Mouse (Mus musculus) liver, embryonic 13.5 days (tissue): ENCODE results near the gene Myo1b. TPM values are rescaled to one million over a fixed set of nuclear protein-coding genes. Genes with fewer than 3 reads are reported as not detected.
"Not testable (repeated sequence)": the region's sequence is repeated elsewhere in the genome, so short reads cannot be mapped to it uniquely, and the experiment has no call there.

Source experiments
- ATAC-seq: fragments of 200-750 bp; cut with Nextera tagmentation; 2 replicates; pipeline ENCODE4 v1.8.0; 2017; ENCODE audit warnings: low read depth, mild to moderate bottlenecking, moderate number of reproducible peaks, moderate library complexity
- DNase-seq: peaks from one replicate; pipeline ENCODE4 v3.0.0; 2022
- H3K27ac ChIP-seq: fragments of 300-500 bp; sonication (generic); 2 replicates; pipeline ENCODE4 v1.5.1; 2015; ENCODE audit warnings: moderate library complexity, mild to moderate bottlenecking, inconsistent platforms
- H3K27me3 ChIP-seq: fragments of 300-500 bp; sonication (generic); 2 replicates; pipeline ENCODE4 v1.6.1; 2015; ENCODE audit warnings: mild to moderate bottlenecking, inconsistent platforms
- H3K36me3 ChIP-seq: fragments of 300-500 bp; sonication (generic); 2 replicates; pipeline ENCODE4 v1.6.1; 2015; ENCODE audit warnings: mild to moderate bottlenecking, inconsistent platforms
- H3K4me1 ChIP-seq: fragments of 300-500 bp; sonication (generic); replicated peaks from 2 replicates; pipeline ENCODE4 v1.6.1; 2015; ENCODE audit warnings: inconsistent platforms
- H3K4me2 ChIP-seq: fragments of 300-500 bp; sonication (generic); 2 replicates; pipeline ENCODE4 v1.6.1; 2015; ENCODE audit warnings: inconsistent platforms, mild to moderate bottlenecking, moderate library complexity
- H3K4me3 ChIP-seq: fragments of 300-500 bp; sonication (generic); replicated peaks from 2 replicates; pipeline ENCODE4 v1.5.1; 2015; ENCODE audit warnings: mild to moderate bottlenecking, inconsistent platforms
- H3K9ac ChIP-seq: fragments of 300-500 bp; sonication (generic); 2 replicates; pipeline ENCODE4 v1.6.1; 2015; ENCODE audit warnings: mild to moderate bottlenecking, inconsistent platforms
- H3K9me3 ChIP-seq: fragments of 300-500 bp; sonication (generic); replicated peaks from 2 replicates; pipeline ENCODE4 v1.6.1; 2016; ENCODE audit warnings: inconsistent platforms
- WGBS: fragments of 180-500 bp; shearing (Covaris S2); methylation state at CpG from one replicate; pipeline ENCODE4 v1.1.7; 2015; ENCODE audit not compliant: insufficient replicate concordance; 5-methylcytosine and 5-hydroxymethylcytosine counted together
- polyA plus RNA-seq: library from polyadenylated mRNA; unstranded; fragments of >200 nt; fragmentation: Nextera tagmentation; extraction: Ambion mirVana; gene quantifications from 2 replicates; pipeline ENCODE4 v1.2.1, GENCODE M21; 2015

The Myo1b gene
- polyA plus RNA-seq, 1 experiment from 2014 or later: 6.3 TPM

GRCm38 (mm10) chr1:51872493-51873261 lies 43.2 kb downstream of the Myo1b start:
- H3K4me2 ChIP-seq: no peak overlapping the region
- ATAC-seq: no peak
- H3K36me3 ChIP-seq: no peaks in the 10 kb centered on the region
- H3K9me3 ChIP-seq: no peaks in the 10 kb centered on the region
- WGBS: 56% methylated on average over 7 of the region's 7 CpGs
- H3K9ac ChIP-seq: no peak overlapping the region
- DNase-seq: no peak
- H3K4me1 ChIP-seq: no peaks in the 10 kb centered on the region
- H3K27me3 ChIP-seq: no peaks in the 10 kb centered on the region
- H3K4me3 ChIP-seq: no peak overlapping the region
- H3K27ac ChIP-seq: no peak overlapping the region

GRCm38 (mm10) chr1:51871234-51871633 lies 44.6 kb downstream of the Myo1b start:
- not testable (repeated sequence) for H3K4me1 ChIP-seq, H3K9me3 ChIP-seq, H3K4me2 ChIP-seq, H3K9ac ChIP-seq, H3K27me3 ChIP-seq, H3K27ac ChIP-seq, ATAC-seq, DNase-seq, H3K36me3 ChIP-seq, H3K4me3 ChIP-seq
- 38% methylated on average over 1 of the region's 2 CpGs for WGBS

GRCm38 (mm10) chr1:51862828-51863421 lies 52.9 kb downstream of the Myo1b start:
- H3K27ac ChIP-seq: no peak overlapping the region
- no peak for ATAC-seq

GRCm38 (mm10) chr1:51860837-51861236 lies 55.0 kb downstream of the Myo1b start:
- ATAC-seq (no peak), DNase-seq (no peak)
- no peaks in the 10 kb centered on the region for H3K36me3 ChIP-seq
- 77% methylated on average over 10 of the region's 10 CpGs for WGBS
- H3K9me3 ChIP-seq: no peaks in the 10 kb centered on the region
- H3K4me3 ChIP-seq: no peak overlapping the region
- no peak overlapping the region for H3K27ac ChIP-seq
- H3K4me2 ChIP-seq: no peak overlapping the region
- no peaks in the 10 kb centered on the region for H3K27me3 ChIP-seq
- H3K4me1 ChIP-seq: 0 out of 2 replicates have a peak, but pooled peaks cover 6% of the 10 kb centered on the region
- H3K9ac ChIP-seq: no peak overlapping the region

More at GRCm38 (mm10) chr1:51862828-51863421, 52.9 kb downstream of the Myo1b start:
- no peak overlapping the region for H3K4me3 ChIP-seq
- no peaks in the 10 kb centered on the region for H3K9me3 ChIP-seq
- WGBS: 79% methylated on average over 8 of the region's 8 CpGs
- no peak overlapping the region for H3K4me2 ChIP-seq
- H3K36me3 ChIP-seq: no peaks in the 10 kb centered on the region
- H3K9ac ChIP-seq: no peak overlapping the region
- H3K4me1 ChIP-seq: no peaks in the 10 kb centered on the region
- no peaks in the 10 kb centered on the region for H3K27me3 ChIP-seq
- DNase-seq: no peak

- Histone ChIP-seq H3K4me1 (0 out of 2 replicates have a peak, but pooled peaks cover 6% of the 10 kb centered on the region), H3K4me2 (no peak overlapping the region), H3K27me3 (no peaks in the 10 kb centered on the region), H3K4me3 (no peak overlapping the region), H3K9me3 (no peaks in the 10 kb centered on the region), H3K36me3 (no peaks in the 10 kb centered on the region), H3K27ac (peak overlapping the region; percentile 43), H3K9ac (no peak overlapping the region)
- 62% methylated on average over 4 of the region's 4 CpGs for WGBS
- ATAC-seq: no peak
- no peak for DNase-seq
Measured at GRCm38 (mm10) chr1:51856946-51857345, 58.9 kb downstream of the Myo1b start.

- Histone ChIP-seq H3K27me3 (no peaks in the 10 kb centered on the region), H3K36me3 (no peaks in the 10 kb centered on the region), H3K4me1 (0 out of 2 replicates have a peak, but pooled peaks cover 6% of the 10 kb centered on the region), H3K27ac (peak overlapping the region; percentile 67), H3K9ac (no peak overlapping the region), H3K4me2 (no peak overlapping the region), H3K9me3 (no peaks in the 10 kb centered on the region), H3K4me3 (no peak overlapping the region)
- DNase-seq (no peak), ATAC-seq (peak; percentile 45; the same call in 1 of the 2 replicates)
- 60% methylated on average over 11 of the region's 11 CpGs for whole genome bisulfite sequencing
Measured at GRCm38 (mm10) chr1:51856245-51856915, 59.5 kb downstream of the Myo1b start.

GRCm38 (mm10) chr1:51855541-51856244 lies 60.2 kb downstream of the Myo1b start:
- DNase-seq: no peak
- Histone ChIP-seq H3K36me3 (no peaks in the 10 kb centered on the region), H3K27ac (peak overlapping the region; percentile 67), H3K9me3 (no peaks in the 10 kb centered on the region), H3K4me3 (no peak overlapping the region), H3K4me1 (0 out of 2 replicates have a peak, but pooled peaks cover 6% of the 10 kb centered on the region), H3K27me3 (no peaks in the 10 kb centered on the region), H3K9ac (no peak overlapping the region), H3K4me2 (no peak overlapping the region)
- ATAC-seq: 0 out of 2 replicates have a peak, but pooled peaks have one; percentile 32
- 58% methylated on average over 10 of the region's 10 CpGs for WGBS

GRCm38 (mm10) chr1:51852314-51852713 lies 63.6 kb downstream of the Myo1b start:
- Histone ChIP-seq H3K27ac (no peak overlapping the region), H3K4me2 (no peak overlapping the region), H3K4me1 (0 out of 2 replicates have a peak, but pooled peaks cover 8% of the 10 kb centered on the region), H3K36me3 (no peaks in the 10 kb centered on the region), H3K9ac (no peak overlapping the region), H3K27me3 (no peaks in the 10 kb centered on the region), H3K9me3 (no peaks in the 10 kb centered on the region), H3K4me3 (no peak overlapping the region)
- DNase-seq (no peak), ATAC-seq (no peak)
- 70% methylated on average over 5 of the region's 5 CpGs for WGBS

- H3K9me3 ChIP-seq: no peaks in the 10 kb centered on the region
- no peak overlapping the region for H3K4me2 ChIP-seq
- H3K4me1 ChIP-seq: peaks cover 5% of the 10 kb centered on the region; the same call in 1 of the 2 replicates
- whole genome bisulfite sequencing: 39% methylated on average over 8 of the region's 8 CpGs
- H3K4me3 ChIP-seq: no peak overlapping the region
- no peak overlapping the region for H3K27ac ChIP-seq
- no peaks in the 10 kb centered on the region for H3K27me3 ChIP-seq
- no peaks in the 10 kb centered on the region for H3K36me3 ChIP-seq
- DNase-seq: no peak
- H3K9ac ChIP-seq: no peak overlapping the region
- ATAC-seq: no peak
Measured at GRCm38 (mm10) chr1:51849570-51850211, 66.2 kb downstream of the Myo1b start.

- no peak for DNase-seq
- ATAC-seq: no peak
- Histone ChIP-seq H3K4me2 (no peak overlapping the region), H3K9ac (no peak overlapping the region), H3K27ac (no peak overlapping the region), H3K27me3 (no peaks in the 10 kb centered on the region), H3K36me3 (no peaks in the 10 kb centered on the region), H3K4me3 (no peak overlapping the region), H3K9me3 (no peaks in the 10 kb centered on the region), H3K4me1 (peaks cover 5% of the 10 kb centered on the region; the same call in 1 of the 2 replicates)
- 56% methylated on average over 2 of the region's 2 CpGs for WGBS
Measured at GRCm38 (mm10) chr1:51845264-51846036, 70.4 kb downstream of the Myo1b start.
